Mouse (Mus musculus) spleen, adult 2 months (tissue): Measurements from ENCODE around the gene Krt28.

ENCODE experiments used
- CTCF ChIP-seq: fragments of 200-500 bp; IDR thresholded peaks from 2 replicates; pipeline ENCODE4 v1.5.1; 2011; ENCODE audit warnings: mild to moderate bottlenecking, inconsistent platforms; ENCODE audit not compliant: insufficient read depth, insufficient read length, insufficient replicate concordance; ENCODE audit errors: extremely low read depth
- POLR2A ChIP-seq: fragments of 200-500 bp; IDR thresholded peaks from 2 replicates; pipeline ENCODE4 v1.6.1; 2011; ENCODE audit warnings: low read depth, low read length, inconsistent platforms

GRCm38 (mm10) chr11:99351004-99351403 lies 23.7 kb downstream of the Krt28 start, which contains the start of gene Krt27:
- TF ChIP-seq CTCF, result no peak
- no peak for TF ChIP-seq POLR2A
